Mouse (Mus musculus) ES-E14 (cell line): ENCODE results near the gene Stard9. TPM values are rescaled to one million over a fixed set of nuclear protein-coding genes. Genes with fewer than 3 reads are reported as not detected.

Source experiments
- DNase-seq: peaks from one replicate; pipeline ENCODE4 v3.0.0-alpha.2; 2013; ENCODE audit warnings: low read depth, low spot score
- H3K27ac ChIP-seq: 2 replicates; pipeline ENCODE4 v1.5.1; 2012; ENCODE audit warnings: low read depth, mild to moderate bottlenecking, low read length, moderate library complexity, mixed read lengths; ENCODE audit not compliant: poor library complexity, insufficient read depth, severe bottlenecking
- H3K36me3 ChIP-seq: 2 replicates; pipeline ENCODE4 v1.6.1; 2012; ENCODE audit warnings: mild to moderate bottlenecking, low read length, moderate library complexity, mixed read lengths; ENCODE audit not compliant: control insufficient read depth, poor library complexity, insufficient read depth, severe bottlenecking
- H3K4me1 ChIP-seq, 2 experiments: fragments of 150-350 bp in 1 of 2; sonication (generic) in 1 of 2; 2 replicates each; pipeline ENCODE4 v1.6.1; 2012; ENCODE audit warnings: low read length in 2 of 2, mild to moderate bottlenecking in 1 of 2, mixed read lengths in 1 of 2; ENCODE audit not compliant: control insufficient read depth in 2 of 2, insufficient read depth in 2 of 2, poor library complexity in 1 of 2
- H3K4me3 ChIP-seq, 2 experiments: fragments of 150-350 bp in 1 of 2; sonication (generic) in 1 of 2; 2 replicates each; pipeline ENCODE4 v1.5.1; 2012; ENCODE audit warnings: low read length in 2 of 2, low read depth in 1 of 2, mild to moderate bottlenecking in 1 of 2, mixed read lengths in 1 of 2; ENCODE audit not compliant: insufficient read depth in 1 of 2, poor library complexity in 1 of 2, severe bottlenecking in 1 of 2
- H3K9ac ChIP-seq: 2 replicates; pipeline ENCODE4 v1.6.1; 2012; ENCODE audit warnings: low read depth, mild to moderate bottlenecking, low read length, mixed read lengths; ENCODE audit not compliant: poor library complexity, insufficient read depth, severe bottlenecking
- H3K9me3 ChIP-seq: fragments of 150-350 bp; sonication (generic); 2 replicates; pipeline ENCODE4 v1.6.1; 2012; ENCODE audit warnings: low read depth, mild to moderate bottlenecking, low read length; ENCODE audit not compliant: control insufficient read depth, insufficient read depth
- CHD2 ChIP-seq: IDR thresholded peaks from 2 replicates; pipeline ENCODE4 v1.6.1; 2014; ENCODE audit warnings: mild to moderate bottlenecking, low read depth, low read length, inconsistent platforms
- HCFC1 ChIP-seq: IDR thresholded peaks from 2 replicates; pipeline ENCODE4 v1.6.1; 2012; ENCODE audit warnings: low read length, inconsistent platforms, borderline replicate concordance; ENCODE audit not compliant: insufficient read depth
- MAFK ChIP-seq: IDR thresholded peaks from 2 replicates; pipeline ENCODE4 v1.6.1; 2014; ENCODE audit warnings: mild to moderate bottlenecking, low read depth, low read length, inconsistent platforms; ENCODE audit not compliant: insufficient read depth
- ZC3H11A ChIP-seq: IDR thresholded peaks from 2 replicates; pipeline ENCODE4 v1.6.1; 2012; ENCODE audit warnings: low read depth, mild to moderate bottlenecking, inconsistent platforms, low read length, borderline replicate concordance
- ZNF384 ChIP-seq: IDR thresholded peaks from 2 replicates; pipeline ENCODE4 v1.6.1; 2012; ENCODE audit warnings: low read depth, low read length, inconsistent platforms
- in situ Hi-C, 2 experiments: fragments of 600-800 bp; cut with MboI; formaldehyde crosslinking; loops; one replicate each; pipeline ENCODE4 v1.15.1; 2025; ENCODE audit warnings: low sequenced_read_pairs in 2 of 2, inconsistent platforms in 1 of 2; ENCODE audit not compliant: unreplicated experiment in 2 of 2
- total RNA-seq: library from RNA; depleted of rRNA; stranded (reverse); fragments of 300-350 nt; gene quantifications from 2 replicates; pipeline ENCODE4 v1.2.3, GENCODE M21; 2012

Stard9 gene
- total RNA-seq, 1 experiment: 3.5 TPM

DNA sequence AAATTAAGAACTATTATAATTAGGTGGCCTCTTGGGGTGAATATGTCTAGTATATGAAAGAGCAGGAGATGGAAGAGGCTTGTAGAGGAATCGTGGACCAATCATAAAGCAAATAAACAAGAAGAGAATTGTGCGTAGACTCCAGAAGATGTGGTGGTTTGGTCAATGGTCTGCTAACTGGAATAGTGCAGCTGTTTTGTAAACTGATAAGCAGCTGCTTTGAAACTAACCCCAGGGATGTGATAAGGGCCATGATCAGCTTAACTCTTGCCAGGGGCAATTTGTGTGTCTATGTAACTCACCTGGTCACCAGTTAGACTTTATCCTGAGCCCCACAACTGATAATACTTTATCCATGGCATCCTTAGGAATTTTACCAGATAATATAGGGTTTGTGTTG is 2.6 kb downstream of the Stard9 start:
- Histone ChIP-seq H3K9ac (no peak overlapping the region), H3K4me3 (no peak overlapping the region), H3K36me3 (no peaks in the 10 kb centered on the region), H3K27ac (no peak overlapping the region), H3K9me3 (no peaks in the 10 kb centered on the region), H3K4me1 (no peaks in the 10 kb centered on the region; a peak in 1 of 4 replicates)
- TF ChIP-seq MAFK: no peak
- no peak for TF ChIP-seq ZC3H11A
- TF ChIP-seq ZNF384: no peak
- in situ Hi-C loops: no loop called here
- DNase-seq: no peak

- Histone ChIP-seq H3K4me1 (no peaks in the 10 kb centered on the region; a peak in 1 of 4 replicates), H3K4me3 (no peak overlapping the region), H3K9me3 (no peaks in the 10 kb centered on the region), H3K36me3 (no peaks in the 10 kb centered on the region), H3K9ac (no peak overlapping the region), H3K27ac (no peak overlapping the region)
- no peak for DNase-seq
- in situ Hi-C loops: no loop called here
- TF ChIP-seq HCFC1 (no peak), CHD2 (no peak), MAFK (no peak), ZC3H11A (no peak), ZNF384 (no peak)
These were observed 3.0 kb downstream of the Stard9 start for GRCm38 (mm10) chr2:120631957-120632356.

DNA sequence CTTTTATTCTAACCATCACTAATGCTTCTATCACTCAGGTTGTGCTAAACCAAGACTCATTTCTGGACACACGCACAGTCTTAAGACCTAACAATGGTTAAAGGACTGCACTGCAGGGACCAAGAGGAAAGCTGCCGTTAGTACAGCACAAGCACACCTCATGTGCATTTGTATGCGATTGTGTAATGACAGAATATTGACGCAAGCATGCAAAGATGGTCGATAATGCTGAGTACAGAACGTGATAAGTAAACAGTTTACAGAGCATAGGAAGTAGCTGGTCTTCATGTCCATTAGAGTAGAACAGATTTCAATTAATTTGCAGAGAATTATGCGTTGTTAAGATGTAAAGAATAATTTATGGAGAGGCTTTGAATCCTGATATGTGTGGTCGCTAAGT is 11.9 kb downstream of the Stard9 start:
- no peak overlapping the region for H3K9ac ChIP-seq
- no peak for DNase-seq
- H3K36me3 ChIP-seq: no peaks in the 10 kb centered on the region
- no peaks in the 10 kb centered on the region for H3K9me3 ChIP-seq
- in situ Hi-C loops: no loop called here
- H3K4me1 ChIP-seq: no peaks in the 10 kb centered on the region
- no peak overlapping the region for H3K27ac ChIP-seq
- no peak overlapping the region for H3K4me3 ChIP-seq
- no peak for TF ChIP-seq CHD2

- H3K9me3 ChIP-seq: no peaks in the 10 kb centered on the region
- H3K27ac ChIP-seq: no peak overlapping the region
- in situ Hi-C loops: no loop called here
- no peak for TF ChIP-seq HCFC1
- TF ChIP-seq MAFK: no peak
- TF ChIP-seq ZNF384: no peak
- no peak for TF ChIP-seq CHD2
- TF ChIP-seq ZC3H11A: no peak
- no peaks in the 10 kb centered on the region for H3K36me3 ChIP-seq
- H3K4me1 ChIP-seq: no peaks in the 10 kb centered on the region
- no peak overlapping the region for H3K4me3 ChIP-seq
- no peak overlapping the region for H3K9ac ChIP-seq
- DNase-seq: no peak
These were observed 14.9 kb downstream of the Stard9 start for GRCm38 (mm10) chr2:120643836-120644235.

- in situ Hi-C loops: no loop called here
- no peak for DNase-seq
- H3K9ac ChIP-seq: no peak overlapping the region
- TF ChIP-seq ZC3H11A: no peak
- TF ChIP-seq HCFC1: no peak
- no peak for TF ChIP-seq MAFK
- no peak for TF ChIP-seq ZNF384
- H3K9me3 ChIP-seq: no peaks in the 10 kb centered on the region
- H3K4me1 ChIP-seq: no peaks in the 10 kb centered on the region
- H3K4me3 ChIP-seq: no peak overlapping the region
- H3K27ac ChIP-seq: no peak overlapping the region
- H3K36me3 ChIP-seq: no peaks in the 10 kb centered on the region
These were observed 17.9 kb downstream of the Stard9 start for GRCm38 (mm10) chr2:120646777-120647176.
